Mouse (Mus musculus) hindbrain, embryonic 11.5 days (tissue): Measurements from ENCODE around the gene Fbxl4. TPM values are rescaled to one million over a fixed set of nuclear protein-coding genes. Genes with fewer than 3 reads are reported as not detected.
A peak's percentile ranks its signal among the peaks of the same experiment; 100 is the strongest.

Source experiments
- ATAC-seq: fragments of 200-750 bp; cut with Nextera tagmentation; 2 replicates; pipeline ENCODE4 v1.8.0; 2017; ENCODE audit warnings: mild to moderate bottlenecking, moderate TSS enrichment, moderate library complexity; ENCODE audit not compliant: low FRiP score
- DNase-seq: peaks from one replicate; pipeline ENCODE4 v3.0.0-alpha.2; 2015; ENCODE audit warnings: low spot score
- H3K27ac ChIP-seq: fragments of 300-500 bp; sonication (generic); 2 replicates; pipeline ENCODE4 v1.5.1; 2014; ENCODE audit warnings: mild to moderate bottlenecking, low read depth, low read length
- H3K27me3 ChIP-seq: fragments of 300-500 bp; sonication (generic); 2 replicates; pipeline ENCODE4 v1.6.1; 2014; ENCODE audit warnings: mild to moderate bottlenecking, low read length, moderate library complexity, mixed read lengths; ENCODE audit not compliant: control insufficient read depth, insufficient read depth
- H3K36me3 ChIP-seq: fragments of 300-500 bp; sonication (generic); 2 replicates; pipeline ENCODE4 v1.6.1; 2014; ENCODE audit warnings: mild to moderate bottlenecking, low read length, moderate library complexity, mixed read lengths; ENCODE audit not compliant: control insufficient read depth, insufficient read depth
- H3K4me1 ChIP-seq: fragments of 300-500 bp; sonication (generic); replicated peaks from 2 replicates; pipeline ENCODE4 v1.6.1; 2014; ENCODE audit warnings: low read length, mixed read lengths; ENCODE audit not compliant: control insufficient read depth, insufficient read depth
- H3K4me2 ChIP-seq: fragments of 300-500 bp; sonication (generic); replicated peaks from 2 replicates; pipeline ENCODE4 v1.6.1; 2014; ENCODE audit warnings: mild to moderate bottlenecking, low read depth, low read length
- H3K4me3 ChIP-seq: fragments of 300-500 bp; sonication (generic); 2 replicates; pipeline ENCODE4 v1.5.1; 2014; ENCODE audit warnings: low read depth, low read length
- H3K9ac ChIP-seq: fragments of 300-500 bp; sonication (generic); 2 replicates; pipeline ENCODE4 v1.6.1; 2014; ENCODE audit warnings: low read depth, low read length
- H3K9me3 ChIP-seq: fragments of 300-500 bp; sonication (generic); 2 replicates; pipeline ENCODE4 v1.6.1; 2016; ENCODE audit warnings: low read length; ENCODE audit not compliant: control insufficient read depth
- WGBS: fragments of 180-500 bp; shearing (Covaris S2); extraction: QIAGEN DNeasy Blood & Tissue Kit; methylation state at CpG from one replicate; pipeline ENCODE4 v1.1.7; 2014; 5-methylcytosine and 5-hydroxymethylcytosine counted together
- polyA plus RNA-seq: library from polyadenylated mRNA; unstranded; fragments of >200 nt; fragmentation: Nextera tagmentation; extraction: Ambion mirVana; gene quantifications from 2 replicates; pipeline ENCODE4 v1.2.1, GENCODE M21; 2014

Gene Fbxl4
- polyA plus RNA-seq, 1 experiment from 2014 or later, result 11.6 TPM

DNA sequence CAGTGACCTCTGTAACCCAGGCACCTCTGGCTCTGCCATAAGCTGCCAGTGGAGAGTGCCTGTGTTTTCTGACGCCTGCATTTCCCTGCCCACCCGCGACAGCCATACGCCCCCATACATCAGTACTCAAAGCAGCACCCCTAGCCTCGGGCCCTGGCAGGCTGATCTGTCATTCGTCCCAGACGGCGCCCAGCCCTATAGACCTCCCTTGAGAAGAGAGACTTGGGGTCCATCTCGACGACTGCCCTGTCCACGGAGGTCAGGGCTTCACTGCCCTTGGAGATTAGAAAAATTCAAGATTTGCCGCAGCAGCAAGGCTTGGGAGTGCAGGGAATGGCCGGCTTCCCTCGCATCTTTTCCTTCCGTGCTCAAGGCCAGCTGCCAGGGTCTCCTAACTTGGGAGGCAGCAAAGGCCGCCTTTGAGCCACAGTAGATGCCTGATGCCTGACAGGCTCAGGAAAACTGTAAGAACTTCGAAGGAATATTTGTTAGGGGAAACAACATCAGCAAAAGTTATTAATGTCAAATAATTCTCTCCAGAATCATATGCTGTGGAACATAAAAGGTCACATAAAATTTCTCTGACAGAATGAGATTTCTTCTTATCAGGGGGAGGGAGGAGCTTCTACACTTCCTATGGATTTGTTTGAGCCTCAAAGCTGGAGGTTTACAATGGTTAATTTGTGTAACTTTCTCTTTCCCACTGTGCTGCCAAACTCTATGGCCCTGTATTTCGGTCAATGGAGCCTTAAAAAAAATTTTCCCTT lies 122.9 kb downstream of the Fbxl4 start:
- peak overlapping the region; percentile 79 for H3K9ac ChIP-seq
- no peaks in the 10 kb centered on the region for H3K36me3 ChIP-seq
- peak overlapping the region; percentile 49 for H3K4me3 ChIP-seq
- peak overlapping the region; percentile 85 for H3K4me2 ChIP-seq
- peak; percentile 64 for DNase-seq
- peaks cover 3% of the 10 kb centered on the region; the same call in 1 of the 2 replicates for H3K4me1 ChIP-seq
- peak; percentile 23; the same call in 1 of the 2 replicates for ATAC-seq
- H3K27ac ChIP-seq, result peak overlapping the region; percentile 94
- no peaks in the 10 kb centered on the region for H3K9me3 ChIP-seq
- WGBS, result under 1% methylated on average over 18 of the region's 18 CpGs
- no peaks in the 10 kb centered on the region for H3K27me3 ChIP-seq

- peak overlapping the region; percentile 49 for H3K4me3 ChIP-seq
- no peak for ATAC-seq
- H3K27ac ChIP-seq, result peak overlapping the region; percentile 94
- no peaks in the 10 kb centered on the region for H3K9me3 ChIP-seq
- no peaks in the 10 kb centered on the region for H3K27me3 ChIP-seq
- peak; percentile 39 for DNase-seq
- WGBS, result 3% methylated on average over 1 of the region's 1 CpGs
- peaks cover 3% of the 10 kb centered on the region; the same call in 1 of the 2 replicates for H3K4me1 ChIP-seq
- no peaks in the 10 kb centered on the region for H3K36me3 ChIP-seq
- peak overlapping the region; percentile 85 for H3K4me2 ChIP-seq
- peak overlapping the region; percentile 79 for H3K9ac ChIP-seq
These were observed 123.5 kb downstream of the Fbxl4 start for GRCm38 (mm10) chr4:22480858-22481205.

- H3K4me1 ChIP-seq, result 0 out of 2 replicates have a peak, but pooled peaks cover 3% of the 10 kb centered on the region
- no peak for ATAC-seq
- H3K4me3 ChIP-seq, result peak overlapping the region; percentile 49
- peak overlapping the region; percentile 79; the same call in 1 of the 2 replicates for H3K9ac ChIP-seq
- no peaks in the 10 kb centered on the region for H3K36me3 ChIP-seq
- peak overlapping the region; percentile 85 for H3K4me2 ChIP-seq
- peak overlapping the region; percentile 94 for H3K27ac ChIP-seq
- peak; percentile 25 for DNase-seq
- H3K27me3 ChIP-seq, result 0 out of 2 replicates have a peak, but pooled peaks cover 2% of the 10 kb centered on the region
- 20% methylated on average over 2 of the region's 2 CpGs for WGBS
- no peaks in the 10 kb centered on the region for H3K9me3 ChIP-seq
These were observed 124.8 kb downstream of the Fbxl4 start for GRCm38 (mm10) chr4:22482118-22482517.

- DNase-seq (peak; percentile 64), ATAC-seq (no peak)
- no peak overlapping the region; the same call in 1 of the 2 replicates for H3K27ac ChIP-seq
- H3K9me3 ChIP-seq, result no peaks in the 10 kb centered on the region
- H3K27me3 ChIP-seq, result 0 out of 2 replicates have a peak, but pooled peaks cover 3% of the 10 kb centered on the region
- H3K4me2 ChIP-seq, result peak overlapping the region; percentile 85
- H3K4me3 ChIP-seq, result peak overlapping the region; percentile 49
- H3K4me1 ChIP-seq, result 0 out of 2 replicates have a peak, but pooled peaks cover 3% of the 10 kb centered on the region
- no peaks in the 10 kb centered on the region for H3K36me3 ChIP-seq
- WGBS, result 6% methylated on average over 7 of the region's 7 CpGs
- H3K9ac ChIP-seq, result peak overlapping the region; percentile 51
These were observed 125.5 kb downstream of the Fbxl4 start for GRCm38 (mm10) chr4:22482756-22483280.

DNA sequence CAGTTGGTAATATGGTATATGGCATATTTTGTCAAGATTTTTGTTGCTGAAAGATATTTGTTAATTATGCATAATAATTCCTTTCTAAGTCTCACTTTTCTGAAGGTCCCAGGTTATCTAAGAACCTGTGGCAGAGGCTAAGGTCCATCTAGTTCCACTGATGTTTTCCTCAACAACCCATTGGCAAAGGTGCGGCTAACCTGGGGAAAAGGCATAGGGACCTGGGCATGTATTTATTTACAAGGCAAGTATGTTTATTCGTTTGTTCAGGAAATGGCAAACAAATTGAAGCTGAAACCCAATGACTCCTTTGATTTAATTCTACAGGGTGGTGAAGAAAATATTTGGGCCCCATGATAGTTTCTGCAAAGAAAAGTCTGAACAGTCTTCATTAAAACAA lies 126.2 kb downstream of the Fbxl4 start:
- Histone ChIP-seq H3K9ac (peak overlapping the region; percentile 64), H3K4me2 (peak overlapping the region; percentile 85)
- peak; percentile 37 for DNase-seq

More for the DNA sequence above, 126.2 kb downstream of the Fbxl4 start:
- Histone ChIP-seq H3K4me3 (peak overlapping the region; percentile 49), H3K4me1 (0 out of 2 replicates have a peak, but pooled peaks cover 3% of the 10 kb centered on the region), H3K36me3 (no peaks in the 10 kb centered on the region), H3K27me3 (0 out of 2 replicates have a peak, but pooled peaks cover 3% of the 10 kb centered on the region), H3K27ac (0 out of 2 replicates have a peak overlapping the region, but pooled peaks have one; percentile 36), H3K9me3 (no peaks in the 10 kb centered on the region)
- WGBS, result 6% methylated on average over 2 of the region's 2 CpGs
- ATAC-seq, result no peak

Other genes with a start within 250 kb of the Fbxl4 start
- 44.5 and 64.1 TPM in 2 replicates for gene Pou3f2, start 130.8 kb downstream of the Fbxl4 start, polyA plus RNA-seq